Mouse (Mus musculus) thymus, adult 2 months (tissue): ENCODE data around the gene Cd96.

ENCODE experiments used
- CTCF ChIP-seq: fragments of 200-500 bp; IDR thresholded peaks from 2 replicates; pipeline ENCODE4 v1.5.1; 2012; ENCODE audit warnings: mild to moderate bottlenecking, control low read depth, low read length, moderate library complexity, borderline replicate concordance; ENCODE audit not compliant: control insufficient read depth, poor library complexity, insufficient read depth; ENCODE audit errors: extremely low read depth
- POLR2A ChIP-seq: fragments of 200-500 bp; IDR thresholded peaks from 2 replicates; pipeline ENCODE4 v1.6.1; 2012; ENCODE audit warnings: mild to moderate bottlenecking, low read length, control low read depth, moderate library complexity; ENCODE audit not compliant: control insufficient read depth, poor library complexity, insufficient read depth; ENCODE audit errors: extremely low read depth

GRCm38 (mm10) chr16:45986236-45986635, 133.8 kb downstream of the Cd96 start:
- no peak for TF ChIP-seq POLR2A
- TF ChIP-seq CTCF: no peak
